Mouse (Mus musculus) gastrocnemius, postnatal 10 days (tissue): ENCODE results near the gene Tm7sf3. TPM values are rescaled to one million over a fixed set of nuclear protein-coding genes. Genes with fewer than 3 reads are reported as not detected.

Source experiments
- DNase-seq: peaks from one replicate; pipeline ENCODE4 v3.0.0; 2021; ENCODE audit warnings: mixed read lengths
- long read RNA-seq, 2 experiments: library from polyadenylated mRNA; stranded (forward); transcript quantifications; one replicate each; pipeline ENCODE4 v2.0.0; 2021
- total RNA-seq, 2 experiments: library from RNA; stranded (reverse); gene quantifications; 2 replicates each; pipeline ENCODE4 v1.2.3; 2021

Gene Tm7sf3
- 10 to 100 TPM; 19.6 to 22.7 TPM for total RNA-seq
- long read RNA-seq, experiment 1, transcript Tm7sf3-201 (12 exons, 3,241 nt) = major isoform, 52 of 56 reads
- long read RNA-seq, experiment 1, partial matches to known transcripts = 1 of 56 reads
- long read RNA-seq, experiment 1, other reads (novel, unspliced or antisense) = 3 of 56 reads
- long read RNA-seq, experiment 2, transcript Tm7sf3-201 (12 exons, 3,241 nt) = major isoform, 40 of 43 reads
- long read RNA-seq, experiment 2, partial matches to known transcripts = 0 of 43 reads
- long read RNA-seq, experiment 2, other reads (novel, unspliced or antisense) = 3 of 43 reads

GRCm38 (mm10) chr6:146642276-146643183 lies at the start of gene Tm7sf3, which contains the start of gene Med21:
Gene Tm7sf3, minus strand, starts transcription at chr6:146642824.
Gene Med21, plus strand, starts transcription at chr6:146642547.
- peak; percentile 98 for DNase-seq

- DNase-seq = no peak
Observed at GRCm38 (mm10) chr6:146688861-146689260, 46.2 kb upstream of the Tm7sf3 start.

- no peak for DNase-seq
Observed at GRCm38 (mm10) chr6:146688010-146688409, 45.4 kb upstream of the Tm7sf3 start.

GRCm38 (mm10) chr6:146686463-146687196 lies 44.0 kb upstream of the Tm7sf3 start:
- no peak for DNase-seq

GRCm38 (mm10) chr6:146685781-146686308 lies 43.2 kb upstream of the Tm7sf3 start:
- DNase-seq = peak; percentile 33

- no peak for DNase-seq
Observed at GRCm38 (mm10) chr6:146683881-146684280, 41.3 kb upstream of the Tm7sf3 start.

GRCm38 (mm10) chr6:146678136-146679070 lies 35.8 kb upstream of the Tm7sf3 start:
- no peak for DNase-seq

GRCm38 (mm10) chr6:146676904-146677303 lies 34.3 kb upstream of the Tm7sf3 start:
- DNase-seq = no peak

GRCm38 (mm10) chr6:146674881-146675536 lies 32.4 kb upstream of the Tm7sf3 start:
- DNase-seq = no peak

GRCm38 (mm10) chr6:146674420-146674819 lies 31.8 kb upstream of the Tm7sf3 start:
- DNase-seq = no peak

- DNase-seq = no peak
Observed at GRCm38 (mm10) chr6:146673696-146674095, 31.1 kb upstream of the Tm7sf3 start.

GRCm38 (mm10) chr6:146672106-146672505 lies 29.5 kb upstream of the Tm7sf3 start:
- no peak for DNase-seq

GRCm38 (mm10) chr6:146670956-146671855 lies 28.6 kb upstream of the Tm7sf3 start:
- no peak for DNase-seq

GRCm38 (mm10) chr6:146668606-146669005 lies 26.0 kb upstream of the Tm7sf3 start:
- DNase-seq = no peak

GRCm38 (mm10) chr6:146666811-146667210 lies 24.2 kb upstream of the Tm7sf3 start:
- DNase-seq = no peak

GRCm38 (mm10) chr6:146665408-146665807 lies 22.8 kb upstream of the Tm7sf3 start:
- DNase-seq = no peak

GRCm38 (mm10) chr6:146664917-146665316 lies 22.3 kb upstream of the Tm7sf3 start:
- no peak for DNase-seq

GRCm38 (mm10) chr6:146664116-146664515 lies 21.5 kb upstream of the Tm7sf3 start:
- DNase-seq = no peak

- peak; percentile 30 for DNase-seq
Observed at GRCm38 (mm10) chr6:146662679-146663078, 20.1 kb upstream of the Tm7sf3 start.
